Mouse (Mus musculus): ENCODE results near the gene Polr3b.

DNA sequence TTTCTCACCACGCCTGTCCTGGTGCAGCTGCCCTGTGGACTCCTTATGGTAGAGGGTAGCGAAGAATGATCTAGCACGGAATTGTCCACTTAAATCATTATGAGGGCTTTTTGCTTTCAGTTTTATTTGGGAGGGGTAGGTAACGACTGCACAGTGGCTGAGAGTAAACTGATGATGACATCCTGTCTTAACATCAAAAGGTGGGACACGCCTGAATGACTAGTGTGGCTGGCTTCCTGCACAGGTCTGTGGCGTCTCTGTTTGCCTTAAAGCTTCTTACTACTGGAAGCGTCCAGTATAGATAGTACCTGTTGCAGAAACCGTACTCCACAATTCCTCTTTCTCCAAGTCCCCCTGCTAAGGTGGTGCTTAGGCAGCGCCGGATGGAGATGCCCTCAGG is 146.7 kb downstream of the Polr3b start:
- no peak for TF ChIP-seq CTCF (IDR thresholded peaks at IDR 0.05; ENCODE audit: control insufficient read depth, insufficient read depth, low read length)
- TF ChIP-seq POLR2A (IDR thresholded peaks at IDR 0.05; ENCODE audit: borderline replicate concordance, control insufficient read depth, low read depth, low read length), result no peak

Data from bone marrow, adult 2 months (tissue).